Mouse (Mus musculus): Measurements from ENCODE around the gene Abl1.

- TF ChIP-seq CTCF (IDR thresholded peaks at IDR 0.05; ENCODE audit: low read depth) (no peak), EP300 (IDR thresholded peaks at IDR 0.05; ENCODE audit: low read depth) (no peak)
Observed at GRCm38 (mm10) chr2:31836985-31837384, 148.8 kb downstream of the Abl1 start.
